Mouse (Mus musculus) hindbrain, embryonic 12.5 days (tissue): Measurements from ENCODE around the gene Tmem88. TPM values are rescaled to one million over a fixed set of nuclear protein-coding genes. Genes with fewer than 3 reads are reported as not detected.

Experiments
- ATAC-seq: fragments of 200-750 bp; cut with Nextera tagmentation; 2 replicates; pipeline ENCODE4 v1.8.0; 2017; ENCODE audit warnings: moderate TSS enrichment; ENCODE audit not compliant: low FRiP score
- H3K27ac ChIP-seq: fragments of 300-500 bp; sonication (generic); 2 replicates; pipeline ENCODE4 v1.5.1; 2016; ENCODE audit warnings: mild to moderate bottlenecking
- H3K27me3 ChIP-seq: fragments of 300-500 bp; sonication (generic); 2 replicates; pipeline ENCODE4 v1.6.1; 2016; ENCODE audit warnings: mild to moderate bottlenecking
- H3K36me3 ChIP-seq: fragments of 300-500 bp; sonication (generic); 2 replicates; pipeline ENCODE4 v1.6.1; 2016; ENCODE audit warnings: mild to moderate bottlenecking
- H3K4me1 ChIP-seq: fragments of 300-500 bp; sonication (generic); 2 replicates; pipeline ENCODE4 v1.6.1; 2016
- H3K4me2 ChIP-seq: fragments of 300-500 bp; sonication (generic); replicated peaks from 2 replicates; pipeline ENCODE4 v1.6.1; 2016; ENCODE audit warnings: mild to moderate bottlenecking
- H3K4me3 ChIP-seq: fragments of 300-500 bp; sonication (generic); 2 replicates; pipeline ENCODE4 v1.5.1; 2016; ENCODE audit warnings: mild to moderate bottlenecking
- H3K9ac ChIP-seq: fragments of 300-500 bp; sonication (generic); 2 replicates; pipeline ENCODE4 v1.6.1; 2016; ENCODE audit warnings: mild to moderate bottlenecking, moderate library complexity
- H3K9me3 ChIP-seq: fragments of 300-500 bp; sonication (generic); replicated peaks from 2 replicates; pipeline ENCODE4 v1.6.1; 2016; ENCODE audit warnings: mild to moderate bottlenecking
- WGBS: fragments of 180-500 bp; shearing (Covaris S2); methylation state at CpG from one replicate; pipeline ENCODE4 v1.1.7; 2016; 5-methylcytosine and 5-hydroxymethylcytosine counted together
- polyA plus RNA-seq: library from polyadenylated mRNA; unstranded; fragments of >200 nt; fragmentation: Nextera tagmentation; extraction: Ambion mirVana; gene quantifications from 2 replicates; pipeline ENCODE4 v1.2.1, GENCODE M21; 2016

Tmem88 gene
- polyA plus RNA-seq, 1 experiment from 2014 or later, result 14.8 TPM

GRCm38 (mm10) chr11:69407724-69408004 is 9.6 kb upstream of the Tmem88 start:
- Histone ChIP-seq H3K27ac (no peak overlapping the region), H3K9ac (no peak overlapping the region), H3K4me3 (no peak overlapping the region), H3K36me3 (peaks cover 57% of the 10 kb centered on the region), H3K9me3 (no peaks in the 10 kb centered on the region), H3K27me3 (no peaks in the 10 kb centered on the region), H3K4me2 (no peak overlapping the region), H3K4me1 (peaks cover 32% of the 10 kb centered on the region)
- 87% methylated on average over 4 of the region's 4 CpGs for WGBS
- ATAC-seq, result no peak

GRCm38 (mm10) chr11:69406867-69407723 is 9.1 kb upstream of the Tmem88 start:
- Histone ChIP-seq H3K4me2 (no peak overlapping the region), H3K27me3 (no peaks in the 10 kb centered on the region), H3K4me1 (peaks cover 26% of the 10 kb centered on the region), H3K9me3 (no peaks in the 10 kb centered on the region), H3K36me3 (peaks cover 59% of the 10 kb centered on the region), H3K9ac (no peak overlapping the region), H3K4me3 (no peak overlapping the region), H3K27ac (no peak overlapping the region)
- WGBS, result 91% methylated on average over 16 of the region's 16 CpGs
- no peak for ATAC-seq

- ATAC-seq, result no peak
- Histone ChIP-seq H3K4me1 (peaks cover 22% of the 10 kb centered on the region), H3K36me3 (peaks cover 67% of the 10 kb centered on the region), H3K27me3 (no peaks in the 10 kb centered on the region), H3K4me3 (no peak overlapping the region), H3K9me3 (no peaks in the 10 kb centered on the region), H3K27ac (no peak overlapping the region), H3K9ac (no peak overlapping the region), H3K4me2 (no peak overlapping the region)
- WGBS, result 90% methylated on average over 19 of the region's 19 CpGs
Measured at GRCm38 (mm10) chr11:69406282-69406681, 8.2 kb upstream of the Tmem88 start.

- WGBS, result 93% methylated on average over 24 of the region's 24 CpGs
- no peak overlapping the region for H3K4me3 ChIP-seq
- no peak for ATAC-seq
- peaks cover 22% of the 10 kb centered on the region for H3K4me1 ChIP-seq
- no peak overlapping the region for H3K9ac ChIP-seq
- no peak overlapping the region for H3K4me2 ChIP-seq
- peaks cover 74% of the 10 kb centered on the region for H3K36me3 ChIP-seq
- H3K9me3 ChIP-seq, result no peaks in the 10 kb centered on the region
- H3K27me3 ChIP-seq, result peaks cover 5% of the 10 kb centered on the region
- no peak overlapping the region for H3K27ac ChIP-seq
Measured at GRCm38 (mm10) chr11:69405397-69406200, 7.6 kb upstream of the Tmem88 start.

- no peak for ATAC-seq
- H3K27me3 ChIP-seq, result peaks cover 13% of the 10 kb centered on the region
- peaks cover 26% of the 10 kb centered on the region for H3K4me1 ChIP-seq
- H3K9ac ChIP-seq, result no peak overlapping the region
- H3K27ac ChIP-seq, result no peak overlapping the region
- no peak overlapping the region for H3K4me3 ChIP-seq
- H3K9me3 ChIP-seq, result no peaks in the 10 kb centered on the region
- H3K36me3 ChIP-seq, result peaks cover 82% of the 10 kb centered on the region
- H3K4me2 ChIP-seq, result no peak overlapping the region
- 94% methylated on average over 21 of the region's 24 CpGs for WGBS
Measured at GRCm38 (mm10) chr11:69404595-69405396, 6.8 kb upstream of the Tmem88 start.

GRCm38 (mm10) chr11:69403691-69404594 is 5.9 kb upstream of the Tmem88 start:
- H3K27me3 ChIP-seq, result peaks cover 15% of the 10 kb centered on the region
- H3K27ac ChIP-seq, result no peak overlapping the region
- H3K4me3 ChIP-seq, result no peak overlapping the region
- no peaks in the 10 kb centered on the region for H3K9me3 ChIP-seq
- H3K4me1 ChIP-seq, result peaks cover 25% of the 10 kb centered on the region
- H3K9ac ChIP-seq, result no peak overlapping the region
- peaks cover 87% of the 10 kb centered on the region for H3K36me3 ChIP-seq
- ATAC-seq, result no peak
- H3K4me2 ChIP-seq, result no peak overlapping the region
- 94% methylated on average over 34 of the region's 38 CpGs for WGBS

GRCm38 (mm10) chr11:69401987-69402386 is 4.0 kb upstream of the Tmem88 start:
- Histone ChIP-seq H3K27ac (no peak overlapping the region), H3K36me3 (peaks cover 78% of the 10 kb centered on the region), H3K9me3 (no peaks in the 10 kb centered on the region), H3K4me2 (no peak overlapping the region), H3K9ac (no peak overlapping the region; the same call in 1 of the 2 replicates), H3K27me3 (peaks cover 26% of the 10 kb centered on the region), H3K4me3 (no peak overlapping the region), H3K4me1 (peaks cover 25% of the 10 kb centered on the region)
- WGBS, result 86% methylated on average over 12 of the region's 12 CpGs
- ATAC-seq, result no peak

- peak; percentile 49 for ATAC-seq
- H3K4me1 ChIP-seq, result peaks cover 32% of the 10 kb centered on the region
- H3K9me3 ChIP-seq, result no peaks in the 10 kb centered on the region
- H3K36me3 ChIP-seq, result peaks cover 70% of the 10 kb centered on the region
- peaks cover 26% of the 10 kb centered on the region for H3K27me3 ChIP-seq
- no peak overlapping the region for H3K4me3 ChIP-seq
- H3K9ac ChIP-seq, result peak overlapping the region; percentile 27; the same call in 1 of the 2 replicates
- 19% methylated on average over 22 of the region's 22 CpGs for WGBS
- no peak overlapping the region; the same call in 1 of the 2 replicates for H3K4me2 ChIP-seq
- H3K27ac ChIP-seq, result no peak overlapping the region
Measured at GRCm38 (mm10) chr11:69401210-69401637, 3.2 kb upstream of the Tmem88 start.

GRCm38 (mm10) chr11:69400083-69400850 is 2.2 kb upstream of the Tmem88 start:
- peaks cover 26% of the 10 kb centered on the region for H3K27me3 ChIP-seq
- H3K27ac ChIP-seq, result no peak overlapping the region
- H3K4me3 ChIP-seq, result no peak overlapping the region
- H3K4me1 ChIP-seq, result peaks cover 33% of the 10 kb centered on the region
- 0 out of 2 replicates have a peak overlapping the region, but pooled peaks have one; percentile 15 for H3K4me2 ChIP-seq
- ATAC-seq, result no peak
- 73% methylated on average over 25 of the region's 25 CpGs for WGBS
- no peaks in the 10 kb centered on the region for H3K9me3 ChIP-seq
- peaks cover 61% of the 10 kb centered on the region for H3K36me3 ChIP-seq
- H3K9ac ChIP-seq, result peak overlapping the region; percentile 38; the same call in 1 of the 2 replicates

GRCm38 (mm10) chr11:69399201-69400082 is 1.4 kb upstream of the Tmem88 start:
- peaks cover 26% of the 10 kb centered on the region for H3K27me3 ChIP-seq
- H3K4me1 ChIP-seq, result peaks cover 34% of the 10 kb centered on the region
- peak overlapping the region; percentile 38 for H3K9ac ChIP-seq

More at GRCm38 (mm10) chr11:69399201-69400082, 1.4 kb upstream of the Tmem88 start:
- Histone ChIP-seq H3K36me3 (peaks cover 53% of the 10 kb centered on the region), H3K4me3 (no peak overlapping the region), H3K27ac (no peak overlapping the region), H3K4me2 (0 out of 2 replicates have a peak overlapping the region, but pooled peaks have one; percentile 15), H3K9me3 (no peaks in the 10 kb centered on the region)
- no peak for ATAC-seq
- 16% methylated on average over 66 of the region's 66 CpGs for WGBS
